Mouse (Mus musculus): ENCODE data around the gene Stt3a.

GRCm38 (mm10) chr9:36803926-36804325, 36.4 kb upstream of the Stt3a start:
- TF ChIP-seq CTCF (IDR thresholded peaks at IDR 0.05; ENCODE audit: borderline replicate concordance, insufficient read depth, low read depth, low read length), result no peak
- no peak for TF ChIP-seq POLR2A (IDR thresholded peaks at IDR 0.05; ENCODE audit: borderline replicate concordance, insufficient read depth, low read length)
